Mouse (Mus musculus) small intestine, adult 2 months (tissue): ENCODE results near the gene Pxk.

Experiments used
- CTCF ChIP-seq: fragments of 200-500 bp; IDR thresholded peaks from 2 replicates; pipeline ENCODE4 v1.5.1; 2012; ENCODE audit warnings: low read depth, mild to moderate bottlenecking, control low read depth, inconsistent platforms, low read length, moderate library complexity, mixed read lengths; ENCODE audit not compliant: insufficient replicate concordance, insufficient read length; ENCODE audit errors: extremely low read depth
- POLR2A ChIP-seq: fragments of 200-500 bp; IDR thresholded peaks from 2 replicates; pipeline ENCODE4 v1.6.1; 2012; ENCODE audit warnings: low read depth, mild to moderate bottlenecking, control low read depth, inconsistent platforms, low read length, moderate library complexity

GRCm38 (mm10) chr14:8146611-8147223, 48.7 kb downstream of the Pxk start:
- TF ChIP-seq CTCF (no peak), POLR2A (no peak)
